Mouse (Mus musculus): ENCODE measurements around the gene Nectin3. TPM values are rescaled to one million over a fixed set of nuclear protein-coding genes. Genes with fewer than 3 reads are reported as not detected.
"Not testable (repeated sequence)": the region's sequence is repeated elsewhere in the genome, so short reads cannot be mapped to it uniquely, and the experiment has no call there.

The Nectin3 gene
- polyA plus RNA-seq, 1 experiment, result 29.3 TPM

DNA sequence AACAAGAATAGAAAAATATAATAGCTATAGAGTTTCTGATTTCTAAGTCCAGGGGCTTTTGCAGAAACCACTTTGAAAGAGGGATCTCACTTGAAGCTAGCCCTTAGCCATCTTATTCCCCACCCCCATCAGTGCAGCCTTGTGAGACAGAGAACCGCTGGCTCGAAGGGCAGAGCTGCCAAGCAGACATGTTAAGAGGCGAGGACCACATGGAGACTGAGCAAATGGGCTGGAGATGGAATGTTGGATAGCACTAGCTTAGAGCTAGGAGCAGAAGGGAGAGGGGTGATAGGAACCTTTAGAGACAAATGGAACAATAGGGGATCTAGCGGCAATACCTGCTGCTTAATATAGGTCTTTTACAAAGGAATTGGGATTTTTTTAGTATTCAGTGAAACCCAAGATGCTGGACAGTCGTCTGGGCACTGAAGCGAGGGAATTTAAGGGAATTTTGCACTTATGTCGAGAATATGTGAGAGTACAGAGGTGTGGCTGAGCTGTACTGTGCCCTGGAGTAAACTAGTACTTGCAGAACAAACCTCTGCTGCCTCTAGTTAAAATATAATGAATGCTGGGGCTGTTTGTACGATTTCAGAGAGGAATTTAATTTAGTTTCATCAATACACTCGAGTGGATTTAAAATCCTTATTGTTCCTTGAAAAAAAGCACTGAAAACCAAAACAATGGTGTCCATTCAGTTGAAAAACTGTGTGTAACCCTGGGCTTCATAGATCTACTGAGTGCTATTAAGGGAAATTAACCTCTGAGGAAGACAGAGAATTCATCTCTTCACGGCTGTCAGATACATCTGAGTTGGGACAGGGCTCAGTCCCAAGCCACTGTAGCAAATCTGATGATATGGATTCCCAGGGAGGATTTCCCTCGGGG lies 109.6 kb downstream of the Nectin3 start:
- Histone ChIP-seq H3K27me3 (replicated peaks; ENCODE audit: control insufficient read depth, insufficient read depth, low read length) (no peaks in the 10 kb centered on the region), H3K4me1 (ENCODE audit: control insufficient read depth, insufficient read depth, low read length) (no peaks in the 10 kb centered on the region; the same call in 1 of the 2 replicates), H3K36me3 (ENCODE audit: control insufficient read depth, insufficient read depth, low read length) (no peaks in the 10 kb centered on the region), H3K4me3 (ENCODE audit: insufficient read depth, low read depth, low read length) (no peak overlapping the region), H3K27ac (ENCODE audit: insufficient read depth, low read depth, low read length) (no peak overlapping the region)
- TF ChIP-seq POLR2A (IDR thresholded peaks at IDR 0.05; ENCODE audit: low read depth, low read length) (no peak), CTCF (conservative IDR thresholded peaks at IDR 0.05; ENCODE audit: insufficient read depth, insufficient read length, low read depth, low read length) (no peak)
- 50% methylated on average over 11 of the region's 11 CpGs for WGBS
- DNase-seq, result peak; percentile 42

DNA sequence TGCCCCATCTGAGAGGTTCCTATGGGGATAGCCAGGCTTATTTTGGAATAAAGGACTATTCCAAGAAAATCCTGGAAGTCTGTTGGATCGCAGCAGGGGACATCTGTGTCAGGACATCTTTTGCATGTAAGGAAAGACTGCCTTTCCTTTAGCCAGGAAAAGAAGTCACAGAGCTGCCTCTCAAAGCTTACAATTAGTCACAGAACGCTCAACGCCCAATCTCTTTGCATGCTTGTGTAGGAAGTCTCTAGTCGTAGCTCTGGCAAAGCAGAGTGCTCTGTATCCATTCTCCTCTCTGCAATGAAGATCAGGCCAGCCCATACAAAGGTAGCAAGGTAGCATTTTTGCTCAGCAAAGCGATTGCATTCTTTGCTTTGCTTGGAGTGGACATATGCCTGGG lies 114.0 kb downstream of the Nectin3 start:
- TF ChIP-seq POLR2A (IDR thresholded peaks at IDR 0.05; ENCODE audit: low read depth, low read length) (no peak), CTCF (conservative IDR thresholded peaks at IDR 0.05; ENCODE audit: insufficient read depth, insufficient read length, low read depth, low read length) (no peak)
- Histone ChIP-seq H3K4me1 (ENCODE audit: control insufficient read depth, insufficient read depth, low read length) (no peaks in the 10 kb centered on the region; the same call in 1 of the 2 replicates), H3K27me3 (replicated peaks; ENCODE audit: control insufficient read depth, insufficient read depth, low read length) (no peaks in the 10 kb centered on the region), H3K36me3 (ENCODE audit: control insufficient read depth, insufficient read depth, low read length) (no peaks in the 10 kb centered on the region), H3K27ac (ENCODE audit: insufficient read depth, low read depth, low read length) (no peak overlapping the region), H3K4me3 (ENCODE audit: insufficient read depth, low read depth, low read length) (no peak overlapping the region)
- WGBS, result 88% methylated on average over 5 of the region's 5 CpGs
- no peak for DNase-seq

DNA sequence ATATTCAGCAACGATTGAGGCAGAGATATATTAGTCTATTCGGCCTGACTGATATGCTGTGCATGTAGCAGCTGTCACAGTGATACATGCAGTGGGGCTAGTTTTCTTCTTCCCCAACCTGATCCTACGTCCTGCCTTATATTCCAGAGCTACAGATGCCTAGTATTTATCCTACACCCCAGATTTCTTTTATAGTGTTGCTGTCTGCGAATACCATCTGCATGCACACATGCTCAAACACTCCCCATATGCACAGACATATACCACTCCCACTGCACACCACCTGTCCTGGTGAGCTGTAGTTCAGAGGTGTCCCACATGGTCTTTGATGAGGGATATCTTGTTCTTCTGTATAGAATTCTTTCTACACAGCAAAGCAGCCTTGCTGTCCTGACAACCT lies 115.0 kb downstream of the Nectin3 start:
- Histone ChIP-seq H3K27ac (ENCODE audit: insufficient read depth, low read depth, low read length) (no peak overlapping the region), H3K4me3 (ENCODE audit: insufficient read depth, low read depth, low read length) (no peak overlapping the region), H3K27me3 (replicated peaks; ENCODE audit: control insufficient read depth, insufficient read depth, low read length) (no peaks in the 10 kb centered on the region), H3K36me3 (ENCODE audit: control insufficient read depth, insufficient read depth, low read length) (no peaks in the 10 kb centered on the region), H3K4me1 (ENCODE audit: control insufficient read depth, insufficient read depth, low read length) (no peaks in the 10 kb centered on the region)
- WGBS, result 88% methylated on average over 4 of the region's 4 CpGs
- DNase-seq, result no peak
- TF ChIP-seq CTCF (conservative IDR thresholded peaks at IDR 0.05; ENCODE audit: insufficient read depth, insufficient read length, low read depth, low read length) (no peak), POLR2A (IDR thresholded peaks at IDR 0.05; ENCODE audit: low read depth, low read length) (no peak)

DNA sequence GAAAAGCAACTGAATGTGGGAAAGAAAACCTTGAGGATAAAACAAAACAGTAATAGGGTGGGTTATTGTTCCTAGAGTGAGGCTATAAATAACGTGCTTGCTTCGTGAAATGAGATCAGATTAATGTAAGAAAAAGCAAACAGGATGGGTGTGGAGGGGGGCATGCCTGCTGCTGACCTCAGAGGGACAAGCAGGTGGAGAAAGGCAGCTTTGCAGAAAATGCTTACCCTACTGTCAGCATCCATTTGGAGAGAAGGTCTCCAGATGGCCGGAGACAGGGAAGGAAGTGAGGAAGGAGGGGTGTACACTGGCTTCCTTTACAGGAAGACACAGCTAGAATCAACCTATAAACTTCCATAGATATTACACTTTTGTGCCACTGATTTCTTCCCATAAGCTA lies 121.8 kb downstream of the Nectin3 start:
- Histone ChIP-seq H3K4me1 (ENCODE audit: control insufficient read depth, insufficient read depth, low read length) (no peaks in the 10 kb centered on the region), H3K27me3 (replicated peaks; ENCODE audit: control insufficient read depth, insufficient read depth, low read length) (no peaks in the 10 kb centered on the region), H3K36me3 (ENCODE audit: control insufficient read depth, insufficient read depth, low read length) (no peaks in the 10 kb centered on the region), H3K27ac (ENCODE audit: insufficient read depth, low read depth, low read length) (no peak overlapping the region), H3K4me3 (ENCODE audit: insufficient read depth, low read depth, low read length) (no peak overlapping the region)
- no peak for TF ChIP-seq POLR2A (IDR thresholded peaks at IDR 0.05; ENCODE audit: low read depth, low read length)
- TF ChIP-seq CTCF (conservative IDR thresholded peaks at IDR 0.05; ENCODE audit: insufficient read depth, insufficient read length, low read depth, low read length), result no peak
- 19% methylated on average over 3 of the region's 3 CpGs for WGBS
- no peak for DNase-seq

DNA sequence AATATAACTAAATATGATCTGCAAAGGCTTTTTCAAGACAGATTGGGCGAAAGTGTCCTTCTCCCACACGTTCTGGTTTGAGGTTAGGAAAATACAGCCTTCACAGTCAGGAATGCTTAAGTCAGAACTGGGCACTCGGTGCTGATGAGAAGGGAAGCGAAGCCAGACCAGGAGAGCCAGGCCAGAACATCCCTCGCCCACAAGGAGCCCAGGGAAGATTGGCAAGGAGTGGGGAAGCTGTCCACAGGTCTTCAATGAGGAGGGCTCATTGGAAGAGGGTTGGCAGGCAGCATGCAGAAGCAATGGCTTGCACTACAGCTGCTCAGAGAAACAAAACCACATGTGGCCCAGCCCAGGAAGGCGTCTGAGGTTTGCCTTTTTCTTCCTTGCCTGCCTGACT lies 136.3 kb downstream of the Nectin3 start:
- WGBS, result 58% methylated on average over 6 of the region's 6 CpGs
- Histone ChIP-seq H3K4me1 (ENCODE audit: control insufficient read depth, insufficient read depth, low read length) (no peaks in the 10 kb centered on the region), H3K27me3 (replicated peaks; ENCODE audit: control insufficient read depth, insufficient read depth, low read length) (no peaks in the 10 kb centered on the region), H3K4me3 (ENCODE audit: insufficient read depth, low read depth, low read length) (no peak overlapping the region), H3K27ac (ENCODE audit: insufficient read depth, low read depth, low read length) (no peak overlapping the region), H3K36me3 (ENCODE audit: control insufficient read depth, insufficient read depth, low read length) (no peaks in the 10 kb centered on the region)
- DNase-seq, result no peak
- TF ChIP-seq CTCF (conservative IDR thresholded peaks at IDR 0.05; ENCODE audit: insufficient read depth, insufficient read length, low read depth, low read length) (no peak), POLR2A (IDR thresholded peaks at IDR 0.05; ENCODE audit: low read depth, low read length) (no peak)

DNA sequence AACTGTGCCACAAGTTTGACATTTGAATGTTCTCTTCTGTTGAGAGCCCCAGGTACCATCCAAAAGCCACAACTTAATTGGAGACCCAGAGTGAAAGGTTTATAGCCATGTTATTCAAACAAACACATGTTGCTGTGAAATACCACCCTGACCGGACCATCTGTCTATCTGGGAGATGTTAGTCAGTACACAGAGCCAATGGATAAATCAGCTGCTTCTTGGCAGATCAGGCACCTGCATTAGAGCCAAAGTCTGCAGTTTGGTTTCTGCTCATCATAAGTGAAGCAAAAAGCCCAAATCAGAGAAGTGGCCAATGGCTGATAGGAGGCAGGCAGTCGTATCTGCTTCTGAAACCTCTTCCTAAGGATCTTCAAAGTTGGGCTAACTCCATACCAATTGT lies 140.7 kb downstream of the Nectin3 start:
- not testable (repeated sequence) for H3K4me3 ChIP-seq (ENCODE audit: insufficient read depth, low read depth, low read length); H3K4me1 ChIP-seq (ENCODE audit: control insufficient read depth, insufficient read depth, low read length); H3K27ac ChIP-seq (ENCODE audit: insufficient read depth, low read depth, low read length); H3K27me3 ChIP-seq (replicated peaks; ENCODE audit: control insufficient read depth, insufficient read depth, low read length); DNase-seq; H3K36me3 ChIP-seq (ENCODE audit: control insufficient read depth, insufficient read depth, low read length)
- WGBS, result 68% methylated on average over 2 of the region's 2 CpGs

DNA sequence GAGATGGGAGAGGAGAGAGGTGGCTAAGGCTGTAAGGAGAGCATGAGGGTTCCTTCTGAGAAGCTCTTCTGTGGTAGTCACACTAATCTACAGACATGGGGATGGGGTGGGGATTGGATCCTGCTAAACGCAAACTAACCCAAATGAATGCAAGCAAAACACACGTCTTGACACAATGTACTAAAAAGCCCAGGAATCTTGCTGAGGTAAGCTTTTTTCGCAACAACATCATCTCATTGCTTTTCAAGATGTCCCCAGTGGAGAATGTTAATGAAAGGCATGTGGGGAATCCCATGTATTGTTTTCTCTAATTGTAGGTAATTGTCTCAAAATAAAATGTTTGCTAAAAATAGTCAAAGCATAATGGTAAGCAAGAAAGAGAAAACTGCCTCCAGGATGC lies 141.7 kb downstream of the Nectin3 start:
- Histone ChIP-seq H3K27ac (ENCODE audit: insufficient read depth, low read depth, low read length) (no peak overlapping the region), H3K4me1 (ENCODE audit: control insufficient read depth, insufficient read depth, low read length) (no peaks in the 10 kb centered on the region), H3K27me3 (replicated peaks; ENCODE audit: control insufficient read depth, insufficient read depth, low read length) (no peaks in the 10 kb centered on the region), H3K4me3 (ENCODE audit: insufficient read depth, low read depth, low read length) (no peak overlapping the region), H3K36me3 (ENCODE audit: control insufficient read depth, insufficient read depth, low read length) (no peaks in the 10 kb centered on the region)
- 55% methylated on average over 3 of the region's 3 CpGs for WGBS
- no peak for TF ChIP-seq POLR2A (IDR thresholded peaks at IDR 0.05; ENCODE audit: low read depth, low read length)
- TF ChIP-seq CTCF (conservative IDR thresholded peaks at IDR 0.05; ENCODE audit: insufficient read depth, insufficient read length, low read depth, low read length), result no peak
- no peak for DNase-seq
